Mouse (Mus musculus) adrenal gland, postnatal 36 days (tissue): ENCODE results near the gene Hist1h1d. TPM values are rescaled to one million over a fixed set of nuclear protein-coding genes. Genes with fewer than 3 reads are reported as not detected.
"Not testable (repeated sequence)": the region's sequence is repeated elsewhere in the genome, so short reads cannot be mapped to it uniquely, and the experiment has no call there.

Experiments
- DNase-seq, 2 experiments: peaks; one replicate each; pipeline ENCODE4 v3.0.0; 2021; ENCODE audit warnings: mixed read lengths in 1 of 2
- total RNA-seq, 2 experiments: library from RNA; stranded (reverse); gene quantifications; 2 replicates each; pipeline ENCODE4 v1.2.3; 2021

Hist1h1d gene
- total RNA-seq, 2 experiments from 2014 or later: 4.5 to 4.9 TPM

- DNase-seq: not testable (repeated sequence)
Observed at GRCm38 (mm10) chr13:23573034-23573897, 20.2 kb downstream of the Hist1h1d start.

DNA sequence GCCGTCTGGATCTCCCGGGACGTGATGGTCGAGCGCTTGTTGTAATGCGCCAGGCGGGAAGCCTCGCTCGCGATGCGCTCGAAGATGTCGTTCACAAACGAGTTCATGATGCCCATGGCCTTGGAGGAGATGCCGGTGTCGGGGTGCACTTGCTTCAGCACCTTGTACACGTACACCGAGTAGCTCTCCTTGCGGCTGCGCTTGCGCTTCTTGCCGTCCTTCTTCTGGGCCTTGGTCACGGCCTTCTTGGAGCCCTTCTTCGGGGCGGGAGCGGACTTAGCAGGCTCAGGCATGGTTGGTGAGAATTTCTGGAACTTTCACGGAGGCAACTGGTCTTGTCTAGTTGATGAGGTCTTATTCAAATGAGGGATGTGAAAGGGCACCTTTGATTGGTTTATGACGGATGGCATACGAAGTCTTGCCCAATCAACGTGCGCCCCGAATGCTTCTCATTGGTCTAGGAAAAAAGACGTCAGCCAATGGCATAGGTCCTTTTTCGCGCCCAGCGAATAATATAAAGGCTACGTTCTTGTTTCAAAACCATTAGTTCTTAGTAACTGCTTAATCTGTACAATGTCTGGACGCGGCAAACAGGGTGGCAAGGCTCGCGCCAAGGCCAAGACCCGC, 20.9 kb downstream of the Hist1h1d start, which contains the start of the genes Hist1h2bf and Hist1h2ad:
Gene Hist1h2bf, minus strand, starts transcription at position 299 of the 627 bp plus-strand sequence.
Gene Hist1h2ad, plus strand, starts transcription at position 484 of the 627 bp plus-strand sequence.
- DNase-seq: peak; percentile 78 to 83

- DNase-seq: not testable (repeated sequence)
Observed at GRCm38 (mm10) chr13:23574546-23575170, 21.6 kb downstream of the Hist1h1d start.

GRCm38 (mm10) chr13:23575271-23575851, 22.3 kb downstream of the Hist1h1d start, which contains the start of gene Hist1h3d:
TSS of gene Hist1h3d (plus strand) at chr13:23575763.
- no peak for DNase-seq

- not testable (repeated sequence) for DNase-seq
Observed at GRCm38 (mm10) chr13:23575864-23576313, 22.8 kb downstream of the Hist1h1d start.

- no peak for DNase-seq
Observed at GRCm38 (mm10) chr13:23576351-23576881, 23.4 kb downstream of the Hist1h1d start.

DNA sequence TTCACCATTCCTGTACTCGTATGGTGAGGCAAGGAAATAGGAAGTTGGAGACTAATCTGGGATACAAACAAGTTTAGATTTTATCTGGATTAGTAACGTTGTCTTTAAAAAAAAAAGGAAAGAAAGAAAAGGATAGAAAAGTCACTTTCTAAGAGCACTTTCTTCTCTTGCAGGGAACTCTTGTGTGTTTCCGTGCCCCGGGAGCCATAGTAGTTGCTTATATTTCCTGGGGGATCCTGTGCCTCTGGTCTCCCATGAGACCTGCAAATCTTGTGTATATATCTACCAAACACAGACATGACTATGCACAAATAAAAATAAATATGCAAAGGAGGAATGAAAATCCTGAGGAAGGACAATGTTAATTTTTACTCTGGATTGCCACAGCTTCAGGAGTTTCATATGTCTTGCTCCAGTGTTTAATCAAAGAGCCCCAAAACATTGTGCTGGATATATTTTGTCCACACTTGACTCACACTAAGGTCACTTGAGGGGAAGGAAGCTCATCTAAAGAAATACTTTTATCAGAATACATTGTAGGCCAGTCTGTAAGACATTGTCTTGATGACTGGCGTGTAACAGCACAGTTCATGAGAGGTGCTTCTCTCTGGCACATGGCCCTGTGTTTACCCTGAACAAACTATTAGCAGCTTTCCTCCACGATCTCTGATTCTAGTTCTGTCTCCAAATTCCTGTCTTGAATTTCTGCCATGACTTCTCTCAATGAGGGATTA, 24.0 kb downstream of the Hist1h1d start:
- DNase-seq: no peak

GRCm38 (mm10) chr13:23577835-23578234, 24.8 kb downstream of the Hist1h1d start:
- DNase-seq: no peak

GRCm38 (mm10) chr13:23581408-23582218, 28.6 kb downstream of the Hist1h1d start, which contains the start of gene Hist1h4d:
TSS of gene Hist1h4d (plus strand) at chr13:23581598.
- DNase-seq: peak; percentile 92 to 94

- DNase-seq: no peak
Observed at GRCm38 (mm10) chr13:23582219-23583056, 29.4 kb downstream of the Hist1h1d start.

- DNase-seq: no peak
Observed at GRCm38 (mm10) chr13:23583387-23584068, 30.5 kb downstream of the Hist1h1d start.

GRCm38 (mm10) chr13:23584331-23584730, 31.3 kb downstream of the Hist1h1d start:
- DNase-seq: no peak

- DNase-seq: peak; percentile 79 to 80
Observed at GRCm38 (mm10) chr13:23585029-23585441, 32.0 kb downstream of the Hist1h1d start.

- DNase-seq: peak; percentile 65 to 67
Observed at GRCm38 (mm10) chr13:23585442-23586098, 32.5 kb downstream of the Hist1h1d start.

DNA sequence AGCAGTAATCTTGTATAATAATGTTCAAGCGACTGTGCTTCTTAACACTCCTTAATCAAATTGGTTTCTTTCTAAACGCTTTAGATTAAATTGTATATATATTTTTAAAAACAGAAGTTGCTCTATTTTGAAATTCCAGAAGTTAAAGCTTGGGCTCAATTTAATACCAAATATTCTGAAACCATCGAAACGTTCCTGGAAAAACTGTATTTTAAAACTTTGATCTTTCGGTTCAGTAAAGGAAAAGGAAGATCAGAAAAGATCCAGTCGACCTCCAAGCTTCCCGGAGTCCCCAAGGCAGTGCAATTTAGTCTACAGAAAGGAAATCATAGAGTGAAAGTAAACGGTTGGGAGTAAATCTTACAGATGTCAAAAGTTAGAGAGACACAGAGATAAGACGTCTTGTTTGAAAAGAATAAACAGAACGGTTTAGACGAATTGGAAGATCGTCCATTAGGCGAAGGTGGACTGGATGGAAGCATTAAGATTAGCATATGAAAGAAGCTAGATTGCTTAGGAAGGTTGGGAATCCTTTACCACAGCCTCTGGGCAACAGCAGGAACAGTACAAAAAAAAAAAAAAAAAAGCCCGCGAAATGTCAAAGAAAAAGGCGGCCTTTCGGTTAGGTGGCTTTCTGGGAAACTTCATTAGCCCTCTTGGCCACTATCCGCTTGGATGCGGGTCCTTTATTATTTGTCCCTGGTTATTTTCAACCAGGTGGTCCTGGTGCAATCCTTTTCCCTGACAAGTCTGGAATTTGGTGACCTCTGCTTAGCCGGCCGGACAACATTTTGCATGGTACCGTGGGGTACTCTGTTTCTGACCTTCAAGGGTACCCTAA, 33.3 kb downstream of the Hist1h1d start:
- no peak for DNase-seq

DNA sequence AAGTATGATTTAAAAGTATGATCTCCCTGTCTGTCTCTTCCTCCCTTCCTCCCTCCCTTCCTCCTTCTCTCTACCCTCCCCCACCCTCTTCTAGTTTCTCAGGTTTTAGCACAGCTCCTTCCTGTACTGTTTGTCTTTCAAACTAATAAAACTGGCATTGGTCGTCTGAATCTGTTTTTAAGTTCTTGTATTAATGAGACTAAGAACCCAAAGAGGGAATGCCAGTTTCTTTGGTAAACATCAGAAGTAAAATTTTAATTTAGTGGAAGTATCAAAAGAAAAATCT, 33.8 kb downstream of the Hist1h1d start:
- DNase-seq: no peak

DNA sequence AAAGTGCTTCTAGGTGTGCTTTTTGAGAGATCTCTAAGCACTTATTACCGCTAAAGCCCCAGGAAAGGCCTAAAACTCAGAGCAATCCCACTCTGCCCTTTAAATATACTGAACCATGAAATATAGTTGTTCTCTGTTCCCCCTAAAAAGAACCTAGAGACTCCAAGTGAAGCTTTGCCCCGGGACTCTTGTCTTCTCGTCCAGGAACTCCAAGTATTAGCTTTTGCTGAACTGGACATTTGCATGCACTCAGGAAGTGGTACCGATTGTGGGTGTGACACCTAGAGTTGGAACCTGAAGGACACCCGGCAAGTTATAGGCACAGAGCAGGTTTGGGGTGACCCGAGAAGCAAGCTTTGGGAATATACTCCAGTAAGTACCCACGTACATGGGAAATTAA, 38.1 kb downstream of the Hist1h1d start:
- DNase-seq: no peak
